Mouse (Mus musculus): ENCODE data around the gene Gpm6a.

The Gpm6a gene

DNA sequence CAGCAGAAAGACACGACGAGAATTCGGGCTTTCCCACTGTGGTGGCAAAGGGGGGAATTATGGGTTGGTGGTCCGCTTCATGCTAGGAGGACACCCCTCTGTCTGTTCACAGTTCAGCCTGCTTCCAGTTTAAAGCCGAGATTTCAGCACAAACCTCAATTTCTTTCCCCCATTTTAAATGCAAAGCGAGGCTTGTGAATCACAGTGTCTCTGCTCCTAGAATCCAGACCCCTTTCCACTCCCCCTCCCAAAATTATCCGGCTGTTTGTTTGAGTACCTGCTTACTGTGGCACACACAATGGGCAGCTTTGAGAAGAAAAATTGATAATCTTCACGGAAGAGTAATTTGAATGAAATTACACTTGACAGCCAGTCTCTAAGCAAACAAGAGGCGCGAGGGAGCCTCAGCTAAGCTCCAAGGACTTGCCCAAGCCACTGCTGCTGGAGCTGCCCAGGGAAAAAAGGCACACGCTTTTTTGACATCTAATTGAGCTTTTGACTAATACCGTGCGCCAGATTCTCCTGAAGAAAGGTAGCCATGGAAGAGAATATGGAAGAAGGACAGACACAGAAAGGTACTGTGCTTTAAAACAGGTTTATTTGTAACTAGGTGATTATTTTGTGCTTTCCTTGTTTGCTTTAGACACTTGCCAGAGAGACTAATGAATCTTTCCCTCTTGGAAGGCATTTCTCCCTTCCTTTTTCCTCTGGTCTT lies at the start of gene Gpm6a:
Gpm6a (plus strand) TSS at position 103 of the 715 bp plus-strand sequence.
- in situ Hi-C loops (cut with MboI, MseI), result no loop called here

GRCm38 (mm10) chr8:54912891-54913290 lies 41.8 kb upstream of the Gpm6a start:
- in situ Hi-C loops (cut with MboI, MseI), result no loop called here

DNA sequence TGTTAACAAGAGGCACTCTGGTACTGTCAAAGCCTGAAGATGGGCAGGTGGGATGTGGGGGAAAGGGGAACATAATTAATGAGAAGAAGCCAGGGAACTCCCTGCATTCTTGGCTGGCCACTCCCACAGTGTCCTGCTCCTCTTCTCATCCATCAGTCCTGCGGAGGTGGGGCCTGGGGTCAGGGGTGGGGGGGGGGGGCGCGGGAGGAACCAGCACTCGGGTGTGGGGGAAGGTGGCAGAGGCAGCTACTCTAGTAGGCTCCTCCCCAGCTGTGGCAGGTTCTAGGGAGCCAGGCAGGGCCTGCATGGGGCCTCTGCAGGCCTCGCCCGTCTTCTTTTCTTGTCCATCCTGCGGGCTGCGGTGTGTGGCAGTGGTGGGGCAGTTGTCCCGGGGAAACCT lies 36.9 kb upstream of the Gpm6a start:
- in situ Hi-C loops (cut with MboI, MseI), result no loop called here

GRCm38 (mm10) chr8:54922160-54922855 lies 32.3 kb upstream of the Gpm6a start:
- in situ Hi-C loops (cut with MboI, MseI), result no loop called here

DNA sequence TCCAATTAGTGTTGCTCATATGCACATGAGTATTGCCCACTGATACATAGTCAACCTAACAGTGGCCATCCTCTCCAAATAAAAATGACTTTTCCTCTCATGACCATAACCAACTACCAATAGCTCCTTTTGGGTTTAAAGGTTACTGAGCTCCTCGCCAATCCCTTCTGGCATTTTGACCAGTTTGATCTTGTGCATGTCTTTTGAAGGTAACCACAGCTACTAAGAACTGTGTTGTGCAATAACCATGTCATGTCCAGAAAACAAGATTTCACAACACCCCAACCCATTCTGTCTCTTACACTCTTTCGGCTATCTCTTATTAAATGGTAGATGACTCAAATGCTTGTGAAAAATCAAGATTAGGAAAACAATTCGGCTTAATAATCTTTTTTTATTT lies 29.7 kb upstream of the Gpm6a start:
- in situ Hi-C loops (cut with MboI, MseI), result no loop called here

- in situ Hi-C loops (cut with MboI, MseI), result no loop called here
These were observed 22.3 kb upstream of the Gpm6a start for GRCm38 (mm10) chr8:54932306-54932705.

GRCm38 (mm10) chr8:54953351-54953750 lies 1.3 kb upstream of the Gpm6a start:
- in situ Hi-C loops (cut with MboI, MseI), result no loop called here

- in situ Hi-C loops (cut with MboI, MseI), result no loop called here
These were observed 613 bp upstream of the Gpm6a start for GRCm38 (mm10) chr8:54954030-54954429.

DNA sequence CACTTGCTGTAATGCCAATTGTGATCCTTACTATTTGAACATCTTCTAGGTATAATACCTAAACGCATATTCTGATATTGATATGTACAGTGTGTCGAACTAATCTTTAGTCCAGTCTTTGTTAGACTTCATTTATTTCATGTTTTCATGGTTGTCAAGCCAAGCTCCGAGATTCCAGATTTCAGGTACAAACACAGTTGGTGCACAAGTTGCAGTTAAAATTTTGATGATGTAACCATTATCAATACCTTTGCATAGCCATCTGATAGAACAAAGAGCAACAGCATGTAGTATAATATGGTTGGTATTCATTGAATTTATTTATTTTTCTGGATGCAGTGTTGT lies 785 bp downstream of the Gpm6a start:
- in situ Hi-C loops (cut with MboI, MseI), result no loop called here

DNA sequence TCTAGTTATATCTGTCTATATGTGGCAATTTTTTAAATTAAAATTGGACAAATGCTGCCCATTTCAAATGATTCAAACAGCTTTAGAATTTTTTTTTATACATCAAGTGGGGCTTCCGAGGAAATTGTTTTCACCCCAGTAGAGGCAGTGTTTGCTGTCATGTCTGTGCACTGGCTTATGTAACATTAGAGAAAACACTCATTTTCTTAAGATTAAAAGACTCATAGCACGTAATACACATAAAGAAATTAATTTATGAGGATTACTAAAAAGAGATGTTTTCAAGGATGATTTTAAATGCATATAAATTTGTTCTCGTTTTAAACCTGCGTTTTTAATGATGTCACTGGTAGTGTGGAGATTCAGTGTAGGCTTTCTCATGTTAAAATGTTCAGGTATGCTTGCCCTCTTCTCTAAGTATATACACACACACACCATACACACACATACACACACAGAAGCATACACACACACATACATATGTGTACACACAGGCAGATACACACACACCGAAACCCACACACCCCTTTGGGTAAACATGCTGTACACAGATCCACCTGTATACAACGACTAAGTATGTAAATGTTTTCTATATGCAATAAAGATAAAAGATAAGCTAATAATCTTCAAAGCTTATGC lies 1.4 kb downstream of the Gpm6a start:
- in situ Hi-C loops (cut with MboI, MseI), result no loop called here

DNA sequence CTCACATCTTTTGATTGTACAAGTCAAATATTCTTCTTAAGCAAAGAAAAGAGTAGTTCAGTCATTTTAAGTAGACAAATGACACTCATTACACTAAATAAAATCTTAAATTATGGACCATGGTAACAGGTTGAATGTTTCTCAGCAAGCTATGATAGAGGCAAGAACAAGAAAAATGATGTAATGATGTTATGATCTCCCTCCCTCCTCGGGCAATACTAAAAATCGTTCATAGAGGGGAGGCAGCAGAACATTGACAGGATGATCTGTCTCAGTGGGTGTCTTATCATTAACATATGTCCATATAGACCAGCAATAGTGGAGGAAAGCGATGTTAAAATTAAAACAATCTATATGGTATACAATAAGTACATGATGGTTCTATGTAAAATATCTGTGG lies 2.1 kb downstream of the Gpm6a start:
- in situ Hi-C loops (cut with MboI, MseI), result no loop called here

DNA sequence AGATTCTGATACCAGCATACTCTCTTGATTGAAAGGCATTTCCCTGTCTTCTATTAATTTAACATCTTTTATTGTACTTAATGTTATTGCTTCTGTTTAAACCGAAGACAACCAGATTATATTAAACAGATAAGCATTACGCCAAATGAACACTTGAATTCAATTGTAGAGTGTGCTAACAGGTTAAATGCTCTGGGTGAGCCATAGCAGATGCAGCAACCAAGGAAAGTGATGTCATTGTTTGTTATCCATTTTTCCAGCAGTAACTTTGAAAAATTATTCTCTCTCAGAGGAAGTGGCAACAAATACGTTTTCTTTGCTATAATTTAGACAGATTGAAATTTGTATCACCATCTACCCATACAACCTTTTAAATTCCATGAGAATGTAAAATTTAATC lies 2.9 kb downstream of the Gpm6a start:
- in situ Hi-C loops (cut with MboI, MseI), result no loop called here

DNA sequence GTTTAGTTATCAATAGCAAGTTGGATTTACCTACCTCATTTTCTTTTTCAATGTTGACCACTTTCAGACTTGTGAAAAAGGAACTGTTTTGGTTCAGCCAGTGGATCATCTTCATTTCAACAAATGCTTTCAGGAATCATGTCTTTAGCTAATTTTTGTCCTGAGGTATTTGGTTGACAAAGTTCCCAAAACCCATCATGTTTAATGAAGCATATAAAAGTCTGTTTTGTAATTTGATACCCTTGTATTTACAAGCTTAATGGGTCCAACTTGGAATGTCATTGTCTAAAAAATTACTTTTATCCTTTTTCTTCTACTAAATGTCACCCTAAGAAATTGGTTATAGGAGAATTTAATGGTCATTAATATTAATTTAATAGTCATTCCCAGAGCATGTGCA lies 6.9 kb downstream of the Gpm6a start:
- in situ Hi-C loops (cut with MboI, MseI), result no loop called here

- in situ Hi-C loops (cut with MboI, MseI), result no loop called here
These were observed 20.4 kb downstream of the Gpm6a start for GRCm38 (mm10) chr8:54975020-54975419.

GRCm38 (mm10) chr8:54975506-54975905 lies 20.9 kb downstream of the Gpm6a start:
- in situ Hi-C loops (cut with MboI, MseI), result no loop called here

DNA sequence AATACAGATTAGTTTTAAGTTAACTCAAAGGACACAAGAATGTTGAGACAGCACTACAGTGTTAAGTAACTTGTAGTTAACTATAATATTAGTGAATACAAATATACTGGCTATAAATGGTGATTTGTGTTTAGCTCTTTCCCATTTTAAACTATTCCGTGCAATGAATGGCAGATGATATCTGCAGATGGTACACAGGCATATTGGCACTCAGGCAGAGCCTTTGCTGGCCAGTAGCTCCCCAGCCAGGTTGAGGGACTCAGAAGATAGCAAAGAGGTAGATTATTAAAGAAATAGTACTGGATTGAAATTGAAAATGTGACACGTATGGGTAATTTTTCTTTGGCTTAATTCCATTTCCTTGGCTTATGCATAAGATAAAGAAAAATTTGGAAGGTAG lies 21.3 kb downstream of the Gpm6a start:
- in situ Hi-C loops (cut with MboI, MseI), result no loop called here

GRCm38 (mm10) chr8:54976663-54977062 lies 22.0 kb downstream of the Gpm6a start:
- in situ Hi-C loops (cut with MboI, MseI), result no loop called here

DNA sequence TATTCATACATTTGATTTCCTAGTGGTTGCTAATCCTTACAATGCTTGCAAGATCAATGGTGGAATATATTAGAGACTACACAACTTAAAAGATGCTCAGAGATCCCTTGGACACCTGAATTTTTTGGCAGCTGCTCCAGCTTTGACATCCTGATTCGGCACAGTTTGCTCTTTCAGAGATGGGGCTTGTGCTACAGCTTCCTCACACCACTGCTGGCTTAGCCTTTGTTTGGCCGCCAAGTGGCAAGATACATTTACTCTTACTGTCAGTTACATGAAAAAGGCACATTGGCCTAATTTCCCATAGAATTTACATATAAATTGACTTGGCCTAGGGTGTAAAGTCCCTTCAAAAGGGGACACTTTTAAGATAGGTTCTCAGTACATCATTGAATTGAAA lies 32.1 kb downstream of the Gpm6a start:
- in situ Hi-C loops (cut with MboI, MseI), result no loop called here

- in situ Hi-C loops (cut with MboI, MseI), result no loop called here
These were observed 34.5 kb downstream of the Gpm6a start for GRCm38 (mm10) chr8:54989093-54989492.

GRCm38 (mm10) chr8:54991840-54992609 lies 37.4 kb downstream of the Gpm6a start:
- in situ Hi-C loops (cut with MboI, MseI), result no loop called here

DNA sequence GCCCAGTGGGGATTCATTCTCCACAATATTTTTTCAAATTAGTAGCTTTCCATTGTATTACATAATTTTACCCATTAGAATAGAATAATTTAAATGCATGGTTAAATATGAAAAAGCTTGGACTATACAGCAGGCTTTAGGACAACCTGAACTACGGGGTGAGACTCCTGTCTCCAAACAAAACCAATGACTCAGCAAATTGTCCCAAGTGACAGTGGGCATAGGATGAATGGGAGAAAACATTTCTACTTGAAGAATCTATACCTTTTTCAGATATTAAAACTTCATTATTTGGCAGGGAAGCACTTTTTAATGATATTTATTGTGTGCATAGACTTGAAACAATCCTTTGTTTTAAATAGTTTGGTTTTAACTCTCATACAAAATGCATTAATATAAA lies 41.0 kb downstream of the Gpm6a start:
- in situ Hi-C loops (cut with MboI, MseI), result no loop called here

- in situ Hi-C loops (cut with MboI, MseI), result no loop called here
These were observed 47.8 kb downstream of the Gpm6a start for GRCm38 (mm10) chr8:55002398-55002797.

Data from T-helper 2 cell (primary cell).